Mouse (Mus musculus): ENCODE measurements around the gene Sorl1. TPM values are rescaled to one million over a fixed set of nuclear protein-coding genes. Genes with fewer than 3 reads are reported as not detected.

Gene Sorl1
- polyA plus RNA-seq, 1 experiment, result 32.7 TPM

DNA sequence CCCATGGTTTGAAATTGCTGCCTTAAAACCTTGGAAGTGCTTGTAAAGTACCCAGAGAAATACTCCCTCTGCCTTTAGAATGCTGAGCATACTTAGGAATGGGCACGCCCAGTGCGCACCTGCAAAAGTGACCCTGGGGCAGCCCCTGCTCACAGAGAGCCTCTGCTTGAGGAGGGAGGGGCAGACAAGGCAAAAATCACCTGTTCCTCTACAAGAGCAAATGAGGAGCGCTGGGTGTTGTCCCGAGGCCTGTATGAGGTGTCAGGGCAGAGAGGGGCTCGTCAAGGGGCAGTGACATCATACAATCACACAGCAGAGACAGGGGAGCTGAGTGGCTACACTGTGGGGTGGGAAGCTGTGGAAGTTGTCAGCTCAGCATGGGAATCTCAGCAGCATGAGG, 143.3 kb downstream of the Sorl1 start:
- TF ChIP-seq CTCF (IDR thresholded peaks at IDR 0.05; ENCODE audit: control insufficient read depth, insufficient read depth, low read length) (no peak), POLR2A (IDR thresholded peaks at IDR 0.05; ENCODE audit: borderline replicate concordance, control insufficient read depth, low read depth, low read length) (no peak)
- 84% methylated on average over 5 of the region's 5 CpGs for WGBS
- Histone ChIP-seq H3K27ac (ENCODE audit: control insufficient read depth, insufficient read depth, low read depth, low read length, poor library complexity) (no peak overlapping the region; the same call in 1 of the 2 replicates), H3K4me1 (ENCODE audit: control insufficient read depth, insufficient read depth, low read length) (no peaks in the 10 kb centered on the region), H3K4me3 (replicated peaks; ENCODE audit: control insufficient read depth, low read depth, low read length) (no peak overlapping the region)

DNA sequence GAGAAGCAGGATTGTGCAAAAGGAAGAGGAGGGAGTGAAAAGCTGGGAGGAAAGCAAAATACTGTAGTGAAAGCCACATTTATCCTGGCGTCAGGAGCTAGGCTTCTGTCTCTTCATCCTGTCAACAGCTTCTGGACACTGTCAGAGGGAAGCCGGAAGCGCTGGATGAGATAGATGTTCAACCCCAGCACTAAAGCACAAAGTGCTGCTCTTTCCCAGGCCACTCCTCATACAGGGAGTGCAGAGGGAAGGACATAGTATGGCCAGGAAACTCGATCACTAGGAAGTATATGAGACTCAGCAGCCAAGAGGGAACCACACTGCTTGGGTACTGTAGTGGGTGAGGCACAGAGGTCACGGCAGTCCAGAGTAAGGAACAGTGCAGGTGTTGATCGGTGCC, 145.7 kb downstream of the Sorl1 start:
- Histone ChIP-seq H3K4me3 (replicated peaks; ENCODE audit: control insufficient read depth, low read depth, low read length) (no peak overlapping the region), H3K27ac (ENCODE audit: control insufficient read depth, insufficient read depth, low read depth, low read length, poor library complexity) (no peak overlapping the region), H3K4me1 (ENCODE audit: control insufficient read depth, insufficient read depth, low read length) (no peaks in the 10 kb centered on the region)
- 84% methylated on average over 6 of the region's 6 CpGs for WGBS
- TF ChIP-seq CTCF (IDR thresholded peaks at IDR 0.05; ENCODE audit: control insufficient read depth, insufficient read depth, low read length), result no peak
- no peak for TF ChIP-seq POLR2A (IDR thresholded peaks at IDR 0.05; ENCODE audit: borderline replicate concordance, control insufficient read depth, low read depth, low read length)

GRCm38 (mm10) chr9:41975968-41976367, 148.1 kb downstream of the Sorl1 start:
- no peak for TF ChIP-seq POLR2A (IDR thresholded peaks at IDR 0.05; ENCODE audit: borderline replicate concordance, control insufficient read depth, low read depth, low read length)
- TF ChIP-seq CTCF (IDR thresholded peaks at IDR 0.05; ENCODE audit: control insufficient read depth, insufficient read depth, low read length), result no peak
- H3K27ac ChIP-seq (ENCODE audit: control insufficient read depth, insufficient read depth, low read depth, low read length, poor library complexity), result no peak overlapping the region
- no peak overlapping the region for H3K4me3 ChIP-seq (replicated peaks; ENCODE audit: control insufficient read depth, low read depth, low read length)
- H3K4me1 ChIP-seq (ENCODE audit: control insufficient read depth, insufficient read depth, low read length), result no peaks in the 10 kb centered on the region
- 88% methylated on average over 15 of the region's 15 CpGs for WGBS

GRCm38 (mm10) chr9:41974661-41975060, 149.4 kb downstream of the Sorl1 start:
- TF ChIP-seq POLR2A (IDR thresholded peaks at IDR 0.05; ENCODE audit: borderline replicate concordance, control insufficient read depth, low read depth, low read length), result no peak
- TF ChIP-seq CTCF (IDR thresholded peaks at IDR 0.05; ENCODE audit: control insufficient read depth, insufficient read depth, low read length), result no peak
- Histone ChIP-seq H3K4me3 (replicated peaks; ENCODE audit: control insufficient read depth, low read depth, low read length) (no peak overlapping the region), H3K27ac (ENCODE audit: control insufficient read depth, insufficient read depth, low read depth, low read length, poor library complexity) (no peak overlapping the region), H3K4me1 (ENCODE audit: control insufficient read depth, insufficient read depth, low read length) (no peaks in the 10 kb centered on the region)
- WGBS, result 78% methylated on average over 3 of the region's 3 CpGs

DNA sequence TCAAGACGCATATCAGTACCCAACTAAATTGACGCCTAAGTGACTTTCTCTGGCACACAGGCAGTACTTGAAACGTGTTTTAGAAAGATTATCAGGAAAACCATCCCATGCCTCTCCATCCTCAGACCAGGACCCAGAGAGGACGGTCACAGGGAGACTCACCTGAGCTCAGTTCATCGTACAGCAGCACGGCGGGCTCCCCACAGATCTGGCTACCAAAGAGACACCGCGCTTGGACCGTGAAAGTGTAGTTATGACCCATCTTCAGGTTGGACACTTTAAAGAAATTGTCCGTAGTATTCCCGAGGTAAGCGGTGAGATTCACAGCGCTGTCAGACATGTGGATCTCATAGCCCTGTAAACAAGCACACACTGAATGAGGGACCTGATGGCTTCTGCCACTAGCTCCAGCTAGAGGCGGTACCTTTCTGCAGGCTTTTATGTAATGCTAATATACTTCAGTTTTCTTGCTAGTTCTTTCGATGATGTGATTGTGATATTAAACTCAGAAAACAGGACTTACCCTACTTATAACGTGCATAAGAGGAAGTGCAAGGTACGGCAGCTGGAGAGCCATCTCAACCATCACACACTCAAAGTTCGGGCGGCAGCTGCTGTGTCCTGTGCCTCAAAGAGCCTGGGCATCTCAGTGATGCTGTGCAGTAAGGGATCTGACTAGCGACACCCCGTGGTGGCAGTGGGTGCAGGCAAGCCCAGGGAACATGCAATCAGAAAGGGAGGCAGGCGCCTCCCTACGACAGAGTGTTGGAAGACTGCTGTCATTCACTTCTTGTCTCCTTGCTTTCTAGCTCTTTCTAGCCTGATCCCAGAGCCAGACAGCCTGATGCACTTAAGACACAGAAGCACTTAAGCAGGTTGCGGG, 150.1 kb downstream of the Sorl1 start:
- H3K4me1 ChIP-seq (ENCODE audit: control insufficient read depth, insufficient read depth, low read length), result no peaks in the 10 kb centered on the region
- TF ChIP-seq POLR2A (IDR thresholded peaks at IDR 0.05; ENCODE audit: borderline replicate concordance, control insufficient read depth, low read depth, low read length) (no peak), CTCF (IDR thresholded peaks at IDR 0.05; ENCODE audit: control insufficient read depth, insufficient read depth, low read length) (peak; percentile 52; the same call in 1 of the 2 replicates)
- no peak overlapping the region for H3K4me3 ChIP-seq (replicated peaks; ENCODE audit: control insufficient read depth, low read depth, low read length)
- 76% methylated on average over 25 of the region's 25 CpGs for WGBS
- no peak overlapping the region for H3K27ac ChIP-seq (ENCODE audit: control insufficient read depth, insufficient read depth, low read depth, low read length, poor library complexity)

DNA sequence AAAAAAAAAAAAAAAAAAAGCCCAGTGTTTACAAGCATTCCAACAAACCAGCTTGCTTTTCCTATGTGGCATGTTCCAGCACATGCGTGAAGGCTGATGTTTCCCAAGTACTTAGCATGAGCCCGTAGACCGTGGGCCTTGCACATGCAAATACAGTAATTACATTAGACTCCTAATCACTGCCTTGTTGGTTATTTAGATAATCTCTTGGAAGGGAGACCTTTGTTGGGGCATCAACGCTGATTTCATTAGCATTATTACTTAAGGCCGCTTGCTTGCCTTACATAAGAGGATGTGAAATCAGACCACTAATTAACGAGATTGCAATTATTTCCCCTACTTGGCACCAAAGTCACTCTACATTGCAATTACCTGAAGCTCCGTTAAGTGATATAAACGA, 154.1 kb downstream of the Sorl1 start:
- no peak overlapping the region for H3K27ac ChIP-seq (ENCODE audit: control insufficient read depth, insufficient read depth, low read depth, low read length, poor library complexity)
- WGBS, result 67% methylated on average over 8 of the region's 8 CpGs
- H3K4me1 ChIP-seq (ENCODE audit: control insufficient read depth, insufficient read depth, low read length), result no peaks in the 10 kb centered on the region
- H3K4me3 ChIP-seq (replicated peaks; ENCODE audit: control insufficient read depth, low read depth, low read length), result no peak overlapping the region
- TF ChIP-seq CTCF (IDR thresholded peaks at IDR 0.05; ENCODE audit: control insufficient read depth, insufficient read depth, low read length) (no peak), POLR2A (IDR thresholded peaks at IDR 0.05; ENCODE audit: borderline replicate concordance, control insufficient read depth, low read depth, low read length) (no peak)

GRCm38 (mm10) chr9:41968673-41969460, 155.2 kb downstream of the Sorl1 start:
- TF ChIP-seq POLR2A (IDR thresholded peaks at IDR 0.05; ENCODE audit: borderline replicate concordance, control insufficient read depth, low read depth, low read length) (no peak), CTCF (IDR thresholded peaks at IDR 0.05; ENCODE audit: control insufficient read depth, insufficient read depth, low read length) (no peak)
- H3K27ac ChIP-seq (ENCODE audit: control insufficient read depth, insufficient read depth, low read depth, low read length, poor library complexity), result no peak overlapping the region
- H3K4me1 ChIP-seq (ENCODE audit: control insufficient read depth, insufficient read depth, low read length), result no peaks in the 10 kb centered on the region
- WGBS, result 86% methylated on average over 15 of the region's 15 CpGs
- no peak overlapping the region for H3K4me3 ChIP-seq (replicated peaks; ENCODE audit: control insufficient read depth, low read depth, low read length)

DNA sequence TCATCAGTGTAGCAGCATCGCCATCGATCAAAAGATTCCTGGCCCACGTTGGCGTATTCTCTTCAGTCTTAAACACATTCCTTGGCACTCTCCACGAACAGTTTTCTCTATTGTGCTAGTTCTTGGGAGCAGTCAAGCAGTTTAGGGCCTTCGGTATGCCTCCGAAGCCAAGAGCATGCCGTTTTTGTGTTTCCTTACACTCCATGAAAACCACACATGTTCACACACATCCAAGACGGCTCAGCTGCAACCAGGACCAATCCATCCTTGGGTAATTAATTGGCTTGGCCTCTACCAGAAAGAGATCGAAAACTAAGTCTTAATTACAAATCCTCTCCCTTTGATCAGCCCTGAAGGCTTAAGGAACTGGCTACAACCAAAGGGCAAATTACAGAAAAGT, 162.8 kb downstream of the Sorl1 start:
- TF ChIP-seq CTCF (IDR thresholded peaks at IDR 0.05; ENCODE audit: control insufficient read depth, insufficient read depth, low read length) (no peak), POLR2A (IDR thresholded peaks at IDR 0.05; ENCODE audit: borderline replicate concordance, control insufficient read depth, low read depth, low read length) (no peak)
- H3K4me3 ChIP-seq (replicated peaks; ENCODE audit: control insufficient read depth, low read depth, low read length), result no peak overlapping the region
- no peaks in the 10 kb centered on the region for H3K4me1 ChIP-seq (ENCODE audit: control insufficient read depth, insufficient read depth, low read length)
- 78% methylated on average over 10 of the region's 10 CpGs for WGBS
- no peak overlapping the region for H3K27ac ChIP-seq (ENCODE audit: control insufficient read depth, insufficient read depth, low read depth, low read length, poor library complexity)

Data from bone marrow, adult 2 months (tissue).